Mouse (Mus musculus): ENCODE measurements around the gene Shank2. TPM values are rescaled to one million over a fixed set of nuclear protein-coding genes. Genes with fewer than 3 reads are reported as not detected.

The Shank2 gene
- polyA plus RNA-seq, 1 experiment from 2014 or later, result 3.3 TPM

DNA sequence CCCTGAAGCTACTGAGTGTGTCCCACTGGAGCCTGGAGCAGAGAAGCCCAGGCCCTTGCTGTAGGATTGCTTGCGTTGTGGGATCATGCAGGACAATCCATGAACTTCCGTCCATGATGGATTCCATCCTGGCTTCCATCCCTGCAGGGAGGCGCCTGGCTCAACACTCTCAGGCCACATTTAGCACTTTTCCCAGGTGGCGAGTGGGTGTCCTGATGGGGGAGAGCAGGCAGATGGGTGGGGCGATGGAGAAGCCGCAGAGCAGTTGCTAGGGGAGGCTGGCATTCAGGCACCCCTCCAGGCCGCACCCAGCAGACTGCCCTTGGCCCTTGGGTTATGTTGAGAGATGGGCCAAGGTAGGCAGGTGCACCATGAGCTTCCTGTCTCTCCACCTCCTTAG, 266.6 kb downstream of the Shank2 start:
- 82% methylated on average over 7 of the region's 7 CpGs for WGBS
- ATAC-seq (ENCODE audit: low FRiP score, low read depth), result no peak

DNA sequence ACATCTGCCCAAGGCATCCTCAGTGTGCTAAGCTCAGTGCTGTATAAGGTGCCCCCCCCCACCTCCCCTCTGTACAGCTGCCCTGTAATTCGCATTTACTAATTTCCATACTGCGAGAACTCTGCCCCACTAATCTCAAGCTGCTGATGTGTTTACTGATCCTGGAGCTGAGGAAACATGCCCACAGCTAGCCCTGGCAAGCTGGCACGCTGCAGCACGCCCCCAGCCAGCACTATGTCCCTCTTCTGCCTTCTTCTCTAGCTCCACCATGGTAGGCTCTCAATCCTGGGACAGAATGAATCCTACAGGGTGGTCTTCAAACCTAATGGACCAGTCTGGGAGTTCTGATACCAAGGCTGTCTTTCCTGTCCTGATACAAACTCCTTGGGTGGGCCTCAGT, 267.1 kb downstream of the Shank2 start:
- Histone ChIP-seq H3K27ac (no peak overlapping the region), H3K9me3 (no peaks in the 10 kb centered on the region), H3K36me3 (no peaks in the 10 kb centered on the region), H3K4me1 (no peaks in the 10 kb centered on the region), H3K4me3 (no peak overlapping the region), H3K4me2 (replicated peaks) (no peak overlapping the region), H3K27me3 (replicated peaks) (no peaks in the 10 kb centered on the region), H3K9ac (no peak overlapping the region)
- ATAC-seq (ENCODE audit: low FRiP score, low read depth), result no peak
- WGBS, result 88% methylated on average over 4 of the region's 4 CpGs

More for the DNA sequence above, 266.6 kb downstream of the Shank2 start:
- no peaks in the 10 kb centered on the region for H3K4me1 ChIP-seq
- no peak overlapping the region for H3K9ac ChIP-seq
- no peak overlapping the region for H3K4me2 ChIP-seq (replicated peaks)
- no peaks in the 10 kb centered on the region for H3K9me3 ChIP-seq
- H3K27ac ChIP-seq, result no peak overlapping the region
- H3K27me3 ChIP-seq (replicated peaks), result no peaks in the 10 kb centered on the region
- no peaks in the 10 kb centered on the region for H3K36me3 ChIP-seq
- no peak overlapping the region for H3K4me3 ChIP-seq

DNA sequence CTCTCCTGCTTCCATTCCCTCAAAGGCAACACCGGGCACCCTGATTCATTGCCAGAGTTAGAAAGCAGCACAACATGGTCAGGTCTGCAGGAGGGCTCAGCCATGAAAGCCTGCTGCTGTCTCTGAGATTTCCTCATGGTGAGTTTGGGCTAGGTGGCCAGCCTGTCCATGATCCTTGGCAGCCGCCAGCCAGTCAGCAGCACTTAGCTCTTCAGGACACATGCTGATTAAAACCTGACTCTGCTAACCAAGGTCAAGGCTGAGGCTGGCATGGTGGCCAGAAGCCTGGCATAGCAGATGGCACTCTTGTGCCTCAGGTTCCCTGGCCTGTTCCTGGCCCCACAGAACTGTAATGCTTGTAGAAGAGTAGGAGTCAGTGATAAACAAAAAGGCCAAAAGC, 269.3 kb downstream of the Shank2 start:
- Histone ChIP-seq H3K9ac (no peak overlapping the region), H3K27ac (no peak overlapping the region), H3K4me3 (no peak overlapping the region), H3K9me3 (no peaks in the 10 kb centered on the region), H3K36me3 (no peaks in the 10 kb centered on the region), H3K4me1 (no peaks in the 10 kb centered on the region), H3K27me3 (replicated peaks) (no peaks in the 10 kb centered on the region), H3K4me2 (replicated peaks) (no peak overlapping the region)
- ATAC-seq (ENCODE audit: low FRiP score, low read depth), result no peak
- WGBS, result 86% methylated on average over 2 of the region's 2 CpGs

- peaks cover 14% of the 10 kb centered on the region for H3K4me1 ChIP-seq
- H3K27ac ChIP-seq, result no peak overlapping the region
- 0 out of 2 replicates have a peak, but pooled peaks cover 3% of the 10 kb centered on the region for H3K27me3 ChIP-seq (replicated peaks)
- H3K9me3 ChIP-seq, result no peaks in the 10 kb centered on the region
- H3K4me2 ChIP-seq (replicated peaks), result no peak overlapping the region
- WGBS, result 82% methylated on average over 4 of the region's 4 CpGs
- no peak overlapping the region for H3K9ac ChIP-seq
- H3K36me3 ChIP-seq, result no peaks in the 10 kb centered on the region
- H3K4me3 ChIP-seq, result no peak overlapping the region
- ATAC-seq (ENCODE audit: low FRiP score, low read depth), result no peak
Observed at GRCm38 (mm10) chr7:144278703-144279102, 277.0 kb downstream of the Shank2 start.

DNA sequence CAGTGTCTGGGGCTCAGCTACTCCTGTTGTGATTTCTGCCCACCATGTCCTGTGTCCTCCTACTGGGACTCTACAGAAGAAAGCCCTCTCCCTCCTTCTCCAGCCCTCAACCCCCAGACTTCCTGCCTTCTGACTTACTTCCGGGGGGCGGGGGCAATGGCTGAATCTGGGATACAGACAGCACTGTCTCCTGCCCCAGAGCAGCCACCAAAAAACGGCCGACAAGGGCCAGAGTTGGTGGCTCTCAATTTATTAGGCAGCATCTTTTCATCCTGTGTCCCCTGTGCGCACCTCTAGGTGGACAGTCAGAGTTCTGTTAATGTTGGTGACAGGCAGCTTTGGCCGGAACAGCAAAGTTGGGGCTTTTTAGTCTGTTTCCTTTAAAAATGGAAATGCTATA, 282.0 kb downstream of the Shank2 start:
- 7% methylated on average over 6 of the region's 6 CpGs for WGBS
- peak overlapping the region; percentile 77 for H3K9ac ChIP-seq

DNA sequence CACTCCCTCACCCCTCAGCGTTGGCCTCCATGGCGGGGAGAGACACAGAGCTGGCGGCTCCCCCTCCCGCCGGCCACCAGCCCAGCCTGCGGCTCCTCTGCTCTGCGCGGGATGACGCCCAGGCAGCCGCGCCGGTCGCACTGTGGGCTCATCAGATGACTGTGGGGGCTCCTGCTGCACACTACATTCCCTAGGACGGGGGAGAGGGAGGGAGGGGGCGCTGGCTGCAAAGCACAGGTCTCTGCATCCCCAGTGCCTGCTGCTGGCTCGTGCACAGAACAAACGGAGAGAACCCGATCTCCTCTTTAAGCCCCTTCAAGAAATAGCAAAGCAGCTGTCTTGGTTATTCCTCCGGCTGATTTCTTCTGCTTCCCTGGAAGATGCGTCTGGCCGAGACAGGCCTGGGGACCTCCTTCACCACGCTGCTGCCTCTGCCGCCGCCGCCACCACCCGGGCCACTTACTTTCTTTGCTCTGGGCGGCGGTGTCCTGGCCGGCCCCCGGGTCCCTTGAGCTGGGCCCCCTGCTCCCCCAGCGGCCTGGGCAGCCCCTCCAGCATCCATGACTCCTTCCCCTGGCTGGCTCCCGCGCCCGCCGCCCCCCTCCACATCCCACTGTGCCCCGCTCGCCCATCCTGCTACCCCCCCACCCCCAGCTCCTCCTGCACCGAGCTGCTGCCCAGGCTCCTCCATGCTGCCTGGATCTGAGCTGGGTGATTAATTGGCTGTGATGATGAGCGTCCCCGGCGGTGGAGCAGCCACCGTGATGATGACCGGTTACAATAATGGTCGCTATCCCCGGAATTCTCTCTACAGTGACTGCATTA, 282.7 kb downstream of the Shank2 start:
- ATAC-seq (ENCODE audit: low FRiP score, low read depth), result peak; percentile 91
- Histone ChIP-seq H3K36me3 (no peaks in the 10 kb centered on the region), H3K9me3 (no peaks in the 10 kb centered on the region), H3K9ac (peak overlapping the region; percentile 77), H3K27me3 (replicated peaks) (0 out of 2 replicates have a peak, but pooled peaks cover 3% of the 10 kb centered on the region), H3K27ac (peak overlapping the region; percentile 90), H3K4me2 (replicated peaks) (peak overlapping the region; percentile 90), H3K4me1 (peaks cover 53% of the 10 kb centered on the region), H3K4me3 (peak overlapping the region; percentile 54)
- under 1% methylated on average over 45 of the region's 45 CpGs for WGBS

More for the DNA sequence above, 282.0 kb downstream of the Shank2 start:
- H3K27me3 ChIP-seq (replicated peaks), result 0 out of 2 replicates have a peak, but pooled peaks cover 3% of the 10 kb centered on the region
- H3K9me3 ChIP-seq, result no peaks in the 10 kb centered on the region
- H3K4me1 ChIP-seq, result peaks cover 52% of the 10 kb centered on the region
- no peaks in the 10 kb centered on the region for H3K36me3 ChIP-seq
- peak overlapping the region; percentile 54 for H3K4me3 ChIP-seq
- ATAC-seq (ENCODE audit: low FRiP score, low read depth), result peak; percentile 51
- H3K27ac ChIP-seq, result peak overlapping the region; percentile 90
- H3K4me2 ChIP-seq (replicated peaks), result peak overlapping the region; percentile 90

- 20% methylated on average over 5 of the region's 5 CpGs for WGBS
- peaks cover 53% of the 10 kb centered on the region for H3K4me1 ChIP-seq
- peak; percentile 4; the same call in 1 of the 2 replicates for ATAC-seq (ENCODE audit: low FRiP score, low read depth)
Observed at GRCm38 (mm10) chr7:144285066-144285633, 283.4 kb downstream of the Shank2 start.

DNA sequence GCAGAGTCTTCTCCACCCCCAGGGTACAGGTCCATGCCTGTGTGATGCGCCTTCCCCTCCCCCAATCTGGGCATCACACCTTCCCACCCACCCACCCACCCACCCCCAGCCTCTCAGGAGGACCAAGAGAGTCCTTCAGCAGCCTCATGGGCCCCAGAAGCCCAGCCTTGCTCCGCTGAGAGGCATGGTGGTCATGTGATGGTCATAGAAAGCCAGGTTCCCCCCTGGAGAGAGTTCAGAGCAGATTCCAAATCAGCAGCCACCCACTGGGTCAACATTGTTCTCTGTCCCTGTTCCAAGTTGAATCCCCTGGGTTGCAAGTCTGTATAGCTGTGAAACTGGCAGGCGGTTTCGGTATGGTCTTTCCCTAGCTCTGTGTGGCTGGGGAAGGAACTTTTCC, 284.2 kb downstream of the Shank2 start:
- H3K4me1 ChIP-seq, result peaks cover 53% of the 10 kb centered on the region
- no peak for ATAC-seq (ENCODE audit: low FRiP score, low read depth)

More at GRCm38 (mm10) chr7:144285066-144285633, 283.4 kb downstream of the Shank2 start:
- Histone ChIP-seq H3K36me3 (no peaks in the 10 kb centered on the region), H3K4me3 (peak overlapping the region; percentile 54), H3K4me2 (replicated peaks) (peak overlapping the region; percentile 90), H3K9me3 (no peaks in the 10 kb centered on the region), H3K27me3 (replicated peaks) (0 out of 2 replicates have a peak, but pooled peaks cover 3% of the 10 kb centered on the region), H3K27ac (peak overlapping the region; percentile 90; the same call in 1 of the 2 replicates), H3K9ac (peak overlapping the region; percentile 77; the same call in 1 of the 2 replicates)

GRCm38 (mm10) chr7:144287991-144288390, 286.3 kb downstream of the Shank2 start:
- Histone ChIP-seq H3K27ac (no peak overlapping the region), H3K4me2 (replicated peaks) (peak overlapping the region; percentile 90), H3K9me3 (no peaks in the 10 kb centered on the region), H3K9ac (no peak overlapping the region), H3K4me1 (peaks cover 51% of the 10 kb centered on the region), H3K36me3 (no peaks in the 10 kb centered on the region), H3K4me3 (no peak overlapping the region), H3K27me3 (replicated peaks) (no peaks in the 10 kb centered on the region)
- no peak for ATAC-seq (ENCODE audit: low FRiP score, low read depth)
- WGBS, result 65% methylated on average over 6 of the region's 6 CpGs

More for the DNA sequence above, 284.2 kb downstream of the Shank2 start:
- H3K9ac ChIP-seq, result peak overlapping the region; percentile 77; the same call in 1 of the 2 replicates
- H3K9me3 ChIP-seq, result no peaks in the 10 kb centered on the region
- H3K4me3 ChIP-seq, result peak overlapping the region; percentile 54; the same call in 1 of the 2 replicates
- peak overlapping the region; percentile 90 for H3K4me2 ChIP-seq (replicated peaks)
- no peaks in the 10 kb centered on the region for H3K36me3 ChIP-seq
- H3K27me3 ChIP-seq (replicated peaks), result 0 out of 2 replicates have a peak, but pooled peaks cover 1% of the 10 kb centered on the region
- 95% methylated on average over 4 of the region's 4 CpGs for WGBS
- H3K27ac ChIP-seq, result no peak overlapping the region

DNA sequence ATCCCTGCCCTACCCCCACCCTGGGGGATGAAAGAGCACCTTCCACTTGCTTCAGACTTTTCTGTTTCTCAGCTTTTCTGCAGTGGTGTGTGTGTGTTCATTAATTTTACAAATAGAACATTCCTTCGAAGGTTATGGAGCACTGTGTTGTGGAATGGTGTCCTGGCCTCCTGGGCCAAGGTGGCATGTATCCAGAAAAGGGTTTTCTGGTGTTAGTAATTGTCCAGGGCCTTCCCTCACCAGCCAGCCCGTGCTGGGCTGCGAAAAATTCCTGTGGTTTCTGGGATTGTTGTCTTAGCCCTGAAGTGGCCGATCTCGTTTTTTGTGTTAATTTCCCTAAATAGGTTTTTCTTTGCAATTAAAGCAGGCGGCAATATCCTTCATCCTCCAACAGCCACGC, 289.8 kb downstream of the Shank2 start:
- Histone ChIP-seq H3K27me3 (replicated peaks) (no peaks in the 10 kb centered on the region), H3K27ac (no peak overlapping the region), H3K4me2 (replicated peaks) (no peak overlapping the region), H3K4me3 (no peak overlapping the region), H3K36me3 (no peaks in the 10 kb centered on the region), H3K9me3 (no peaks in the 10 kb centered on the region), H3K9ac (no peak overlapping the region), H3K4me1 (peaks cover 16% of the 10 kb centered on the region)
- ATAC-seq (ENCODE audit: low FRiP score, low read depth), result no peak
- 73% methylated on average over 7 of the region's 7 CpGs for WGBS

DNA sequence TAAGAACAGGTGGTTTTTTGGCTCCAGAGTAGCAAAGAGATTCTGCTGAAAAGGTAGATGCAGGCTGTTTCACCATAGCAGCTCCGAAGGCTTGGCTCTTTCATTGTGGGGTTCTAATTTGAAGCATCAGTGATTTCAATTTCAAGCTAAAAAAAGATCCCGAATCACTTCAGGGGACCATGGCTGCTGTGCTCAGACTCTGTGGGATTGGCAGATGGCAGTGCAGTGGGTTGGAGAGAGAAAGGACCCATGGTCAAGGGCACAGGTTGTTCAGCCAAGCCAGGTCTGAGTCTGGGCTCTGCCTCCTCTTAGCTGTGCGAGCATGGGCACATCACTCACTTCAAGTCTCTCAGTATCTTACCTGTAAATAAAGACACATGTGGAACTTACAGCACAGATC, 291.9 kb downstream of the Shank2 start:
- no peak overlapping the region for H3K4me2 ChIP-seq (replicated peaks)
- H3K9ac ChIP-seq, result no peak overlapping the region
- no peak overlapping the region for H3K27ac ChIP-seq
- no peak for ATAC-seq (ENCODE audit: low FRiP score, low read depth)
- H3K9me3 ChIP-seq, result no peaks in the 10 kb centered on the region
- H3K27me3 ChIP-seq (replicated peaks), result no peaks in the 10 kb centered on the region
- WGBS, result 88% methylated on average over 3 of the region's 3 CpGs
- no peaks in the 10 kb centered on the region for H3K36me3 ChIP-seq
- H3K4me1 ChIP-seq, result peaks cover 6% of the 10 kb centered on the region; the same call in 1 of the 2 replicates
- H3K4me3 ChIP-seq, result no peak overlapping the region
